Mouse (Mus musculus) small intestine, adult 2 months (tissue): Measurements from ENCODE around the gene Pcca.

Source experiments
- CTCF ChIP-seq: fragments of 200-500 bp; IDR thresholded peaks from 2 replicates; pipeline ENCODE4 v1.5.1; 2012; ENCODE audit warnings: low read depth, mild to moderate bottlenecking, control low read depth, inconsistent platforms, low read length, moderate library complexity, mixed read lengths; ENCODE audit not compliant: insufficient replicate concordance, insufficient read length; ENCODE audit errors: extremely low read depth
- POLR2A ChIP-seq: fragments of 200-500 bp; IDR thresholded peaks from 2 replicates; pipeline ENCODE4 v1.6.1; 2012; ENCODE audit warnings: low read depth, mild to moderate bottlenecking, control low read depth, inconsistent platforms, low read length, moderate library complexity

GRCm38 (mm10) chr14:122687398-122687797 is 153.3 kb downstream of the Pcca start:
- no peak for TF ChIP-seq CTCF
- no peak for TF ChIP-seq POLR2A
